Mouse (Mus musculus): ENCODE measurements around the gene Atp7b.

The Atp7b gene

GRCm38 (mm10) chr8:22059821-22060445 lies at the start of gene Atp7b:
TSS of gene Atp7b (minus strand) at chr8:22060305.
- no peak for DNase-seq

- DNase-seq = no peak
These were observed 46.9 kb upstream of the Atp7b start for GRCm38 (mm10) chr8:22107020-22107419.

DNA sequence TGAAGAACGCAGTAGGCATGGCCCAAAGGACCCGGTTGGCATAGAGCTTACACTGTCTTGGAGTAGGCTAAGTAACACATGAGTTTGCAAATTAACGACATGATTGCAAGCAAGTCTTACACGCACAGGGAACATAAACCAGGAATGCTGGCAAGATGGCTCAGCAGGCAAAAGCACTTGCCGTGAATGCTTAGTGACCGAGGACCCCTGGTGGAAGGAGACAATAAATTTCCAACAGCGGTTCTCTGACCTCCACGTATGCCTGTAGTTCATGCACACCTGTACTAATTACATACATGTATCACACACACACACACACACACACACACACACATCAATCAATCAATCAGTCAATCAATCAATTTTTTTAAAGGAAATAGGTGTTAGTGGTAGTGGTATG lies 31.5 kb upstream of the Atp7b start:
- DNase-seq = no peak

GRCm38 (mm10) chr8:22089226-22089625 lies 29.1 kb upstream of the Atp7b start:
- no peak for DNase-seq

DNA sequence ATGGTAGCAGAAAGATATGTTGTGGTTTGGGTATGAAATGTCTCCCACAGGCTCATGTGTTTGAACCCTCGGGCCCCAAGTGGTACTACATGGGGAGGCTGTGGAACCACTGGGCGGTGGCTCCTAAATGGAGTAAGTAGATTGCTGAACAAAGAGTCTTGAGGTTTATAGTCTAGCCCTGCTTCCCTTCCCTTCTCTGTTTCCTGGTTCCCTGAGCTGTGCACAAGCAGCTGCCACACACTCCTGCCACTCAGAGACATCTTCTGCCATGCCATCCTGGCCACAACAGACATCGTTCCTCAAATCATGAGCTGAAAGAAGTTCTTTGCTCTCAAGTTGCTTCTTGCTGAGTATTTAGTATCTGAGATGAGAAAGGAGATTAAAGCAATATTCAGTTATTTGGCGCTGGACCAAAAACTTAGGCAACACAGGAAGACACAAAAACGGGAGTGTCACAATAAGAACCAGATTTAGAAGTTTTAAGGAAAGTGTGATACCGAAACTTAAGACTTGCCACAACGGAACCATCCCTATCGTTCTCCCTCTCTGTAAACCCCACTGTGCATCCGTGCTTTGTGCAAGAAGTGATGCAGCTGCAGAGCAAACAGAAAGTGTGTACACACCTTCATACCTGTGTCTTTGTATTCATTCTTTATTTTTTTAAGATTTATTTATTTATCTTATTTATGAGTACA lies 19.4 kb upstream of the Atp7b start:
- DNase-seq = no peak

GRCm38 (mm10) chr8:22061126-22061525 lies 1.0 kb upstream of the Atp7b start:
- DNase-seq = no peak

DNA sequence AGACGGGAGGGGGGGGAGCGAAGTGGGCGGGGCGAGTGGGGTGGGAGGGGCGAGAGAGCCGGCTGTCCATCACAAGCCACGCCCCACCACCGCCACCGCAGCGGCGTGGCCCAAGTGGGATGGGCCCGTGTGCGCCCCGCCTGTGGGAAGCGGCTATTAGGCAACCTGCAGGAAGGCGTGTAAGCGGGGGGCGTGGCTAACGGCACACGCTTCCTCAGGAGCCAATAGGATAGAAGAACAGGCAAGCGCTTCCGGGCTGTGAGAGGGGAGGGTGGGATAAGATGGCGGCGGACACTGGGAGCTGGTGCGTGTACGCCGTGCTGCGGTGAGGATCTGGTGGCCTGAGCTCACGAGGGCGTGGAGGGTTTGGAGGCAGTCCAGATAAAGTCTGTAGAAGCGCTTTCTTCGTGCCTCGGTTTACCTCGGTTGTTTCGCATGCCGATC lies 363 bp upstream of the Atp7b start, which contains the start of gene Alg11:
Alg11 (plus strand) TSS at position 276 of the 444 bp plus-strand sequence.
- peak; percentile 91 to 96 for DNase-seq

DNA sequence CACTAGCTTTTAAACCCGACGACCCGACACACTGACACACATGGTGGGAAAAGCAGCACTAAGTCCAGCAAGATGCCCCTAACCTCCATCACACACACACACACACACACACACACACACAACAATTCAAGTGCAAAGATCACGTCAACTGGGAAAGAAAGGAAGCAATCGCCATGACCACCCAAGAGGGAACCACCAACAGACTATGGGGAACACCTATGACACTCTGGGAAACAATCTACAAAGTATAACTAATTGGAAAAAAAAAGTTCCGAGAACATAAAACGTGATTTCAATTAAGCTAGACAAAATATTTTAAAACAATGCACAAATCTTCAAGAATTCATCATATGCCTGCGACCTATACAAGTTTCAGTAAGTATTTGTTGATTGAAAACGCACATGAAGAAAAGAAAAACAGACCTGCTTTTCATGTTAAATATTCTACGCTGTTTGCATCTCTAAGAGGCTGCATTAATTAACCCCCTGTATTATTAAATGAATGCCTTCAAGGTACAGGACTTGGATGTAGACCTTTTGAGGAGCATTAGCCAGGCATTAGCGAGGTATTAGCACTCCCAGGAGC lies 859 bp downstream of the Atp7b start:
- DNase-seq = no peak

- DNase-seq = no peak
These were observed 1.7 kb downstream of the Atp7b start for GRCm38 (mm10) chr8:22058368-22058767.

DNA sequence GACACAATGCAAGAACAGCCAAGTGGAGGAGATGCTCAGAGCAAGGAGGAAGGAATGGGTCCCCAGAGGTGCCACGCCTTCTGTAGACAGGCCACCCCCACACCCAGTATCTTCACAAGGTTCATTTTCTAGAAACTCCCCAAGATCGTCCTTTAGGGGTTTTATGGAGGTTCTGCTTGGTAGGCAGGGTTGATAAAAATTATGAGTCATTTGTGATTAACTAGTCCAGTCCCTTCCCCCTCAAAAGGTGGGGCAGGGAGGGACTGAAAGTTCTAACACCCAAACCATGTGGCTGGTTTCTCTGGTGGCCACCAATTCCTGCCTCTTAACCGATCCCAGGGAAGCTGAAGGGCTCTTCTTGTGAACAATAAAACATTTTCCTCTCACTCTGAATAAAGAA lies 3.3 kb downstream of the Atp7b start:
- DNase-seq = no peak

GRCm38 (mm10) chr8:22055492-22055877 lies 4.6 kb downstream of the Atp7b start:
- no peak for DNase-seq

DNA sequence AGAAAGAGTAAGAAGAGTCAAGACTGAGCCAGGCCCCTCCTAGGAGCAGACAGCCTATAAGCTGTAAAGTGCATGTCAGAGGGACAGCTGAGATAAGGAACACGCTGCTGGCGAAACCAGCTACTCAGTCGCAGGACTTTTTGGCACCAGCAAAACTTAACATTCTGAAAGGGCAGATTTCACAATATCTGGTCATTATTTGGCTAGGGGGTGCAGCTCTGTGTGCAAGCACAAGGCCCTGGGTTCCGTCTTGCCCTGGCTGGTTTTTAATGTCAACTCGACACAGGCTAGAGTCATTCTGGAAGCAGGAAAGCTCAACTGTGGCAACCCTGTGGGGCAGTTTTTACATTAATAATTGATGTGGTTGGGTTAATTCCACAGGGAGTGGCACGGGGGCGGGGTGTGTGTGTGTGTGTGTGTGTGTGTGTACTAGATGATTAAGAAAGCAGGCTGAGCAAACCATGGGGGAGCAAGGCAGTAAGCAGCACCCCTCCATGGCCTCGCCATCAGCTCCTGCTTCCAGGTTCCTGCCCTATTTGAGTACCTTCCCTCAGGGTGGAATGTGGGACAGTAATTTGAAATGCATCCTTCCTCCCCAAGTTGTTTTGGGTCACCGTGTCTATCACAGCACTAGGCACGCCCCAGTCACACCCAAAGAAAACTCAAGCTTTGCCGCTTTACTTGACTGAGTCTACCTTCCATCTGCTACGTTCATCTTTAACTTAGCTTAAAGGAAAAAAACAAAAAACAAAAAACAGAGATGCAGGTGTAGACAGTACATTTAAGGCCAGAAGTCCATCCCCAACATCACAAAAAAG lies 5.2 kb downstream of the Atp7b start:
- no peak for DNase-seq

- DNase-seq = peak; percentile 25 to 36
These were observed 12.2 kb downstream of the Atp7b start for GRCm38 (mm10) chr8:22047699-22048464.

GRCm38 (mm10) chr8:22043706-22044105 lies 16.4 kb downstream of the Atp7b start:
- DNase-seq = no peak

GRCm38 (mm10) chr8:22042515-22042914 lies 17.6 kb downstream of the Atp7b start:
- DNase-seq = no peak

DNA sequence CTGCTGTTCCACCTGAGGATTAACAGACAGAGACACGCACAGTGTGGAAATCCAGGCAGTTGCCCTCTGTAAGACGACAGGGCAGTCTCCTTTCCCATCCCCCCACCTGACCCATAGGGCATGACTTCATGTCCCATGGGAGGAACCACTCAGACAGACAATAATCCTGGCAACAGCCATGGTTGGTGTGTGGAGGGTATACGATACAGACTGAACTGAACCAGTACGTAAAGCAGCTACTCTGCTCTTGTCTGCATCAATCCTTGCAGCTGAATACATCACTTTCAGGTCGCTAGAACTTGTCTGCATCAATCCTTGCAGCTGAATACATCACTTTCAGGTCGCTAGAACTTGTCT lies 20.0 kb downstream of the Atp7b start:
- DNase-seq = no peak

- no peak for DNase-seq
These were observed 20.5 kb downstream of the Atp7b start for GRCm38 (mm10) chr8:22039468-22040152.

DNA sequence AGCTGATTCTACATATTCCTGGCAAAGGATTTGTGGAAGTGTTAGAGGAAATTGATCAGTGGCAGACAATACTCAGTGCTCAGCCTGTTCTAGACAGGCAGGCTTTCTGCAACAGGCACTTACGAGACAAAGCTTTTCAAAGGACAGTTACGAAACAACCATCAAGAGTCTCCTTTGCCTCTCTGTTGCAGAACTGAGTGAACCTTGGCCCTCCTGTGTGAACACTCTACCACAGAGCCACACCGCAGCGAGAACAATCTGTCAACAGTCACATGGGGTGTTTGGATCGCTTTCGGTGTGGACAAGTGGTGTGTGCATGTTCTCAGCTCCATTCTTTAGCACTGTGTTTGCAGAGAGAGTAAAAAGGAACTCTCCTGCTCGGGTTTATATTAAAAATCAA lies 23.1 kb downstream of the Atp7b start:
- DNase-seq = no peak

GRCm38 (mm10) chr8:22036137-22036536 lies 24.0 kb downstream of the Atp7b start:
- DNase-seq = no peak

- DNase-seq = no peak
These were observed 29.1 kb downstream of the Atp7b start for GRCm38 (mm10) chr8:22030990-22031389.

DNA sequence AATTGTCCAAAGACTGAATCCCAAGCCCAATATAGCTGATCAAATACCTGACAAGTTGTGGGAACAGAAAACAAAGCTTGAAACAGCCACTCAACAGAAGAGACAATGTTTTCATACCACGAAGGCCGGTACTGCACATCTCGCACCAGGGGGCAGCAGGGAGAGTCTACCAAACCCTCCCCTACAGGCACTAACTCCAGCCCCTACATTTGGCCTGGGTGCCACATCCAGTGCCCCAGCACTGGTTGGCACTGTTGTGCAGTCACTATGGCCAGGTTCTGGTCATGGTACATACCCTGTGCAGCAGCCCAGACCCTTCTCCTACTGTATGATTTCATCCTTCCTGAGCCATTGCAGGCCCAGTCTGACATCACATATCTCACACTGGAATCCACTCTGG lies 31.1 kb downstream of the Atp7b start:
- DNase-seq = no peak

DNA sequence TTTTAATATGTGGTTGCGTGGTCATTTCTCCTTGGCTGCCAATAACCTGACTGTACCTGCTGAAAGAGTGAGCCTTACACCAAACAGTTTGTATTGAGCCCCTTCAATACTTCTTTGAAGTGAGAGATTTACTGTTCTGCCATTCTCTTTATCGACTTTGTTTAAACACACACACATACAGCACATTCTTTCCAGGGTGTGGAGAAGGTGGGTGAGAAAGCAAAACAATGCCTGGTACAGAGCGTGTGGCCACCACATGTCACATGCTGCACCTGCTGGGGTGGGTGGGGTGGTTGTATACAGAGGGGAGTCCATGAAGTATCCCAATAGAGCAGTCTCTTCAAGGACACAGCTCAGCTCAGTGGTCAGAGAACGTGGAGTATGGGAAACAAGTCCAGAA lies 34.9 kb downstream of the Atp7b start:
- no peak for DNase-seq
